Mouse (Mus musculus): ENCODE data around the gene Fstl5.
"Not testable (repeated sequence)": the region's sequence is repeated elsewhere in the genome, so short reads cannot be mapped to it uniquely, and the experiment has no call there.

- not testable (repeated sequence) for TF ChIP-seq POLR2A (IDR thresholded peaks at IDR 0.05; ENCODE audit: low read depth, low read length); CTCF (IDR thresholded peaks at IDR 0.05; ENCODE audit: extremely low read depth, insufficient read length, insufficient replicate concordance, low read depth, low read length)
Observed at GRCm38 (mm10) chr3:76507891-76508290, 433.8 kb downstream of the Fstl5 start.
